Mouse (Mus musculus) kidney, adult 2 months (tissue): ENCODE results near the gene Ffar2. TPM values are rescaled to one million over a fixed set of nuclear protein-coding genes. Genes with fewer than 3 reads are reported as not detected.

Experiments used
- DNase-seq: peaks from one replicate; pipeline ENCODE4 v3.0.0; 2021
- H3K27ac ChIP-seq: fragments of 200-500 bp; 2 replicates; pipeline ENCODE4 v1.5.1; 2012; ENCODE audit warnings: low read depth, low read length, control low read depth, inconsistent platforms; ENCODE audit not compliant: insufficient read depth
- H3K27me3 ChIP-seq: fragments of 200-500 bp; replicated peaks from 2 replicates; pipeline ENCODE4 v1.6.1; 2012; ENCODE audit warnings: mild to moderate bottlenecking, moderate library complexity, low read length, inconsistent platforms; ENCODE audit not compliant: control insufficient read depth, insufficient read depth
- H3K36me3 ChIP-seq: fragments of 200-500 bp; 2 replicates; pipeline ENCODE4 v1.6.1; 2012; ENCODE audit warnings: mild to moderate bottlenecking, moderate library complexity, low read length, inconsistent platforms; ENCODE audit not compliant: control insufficient read depth, insufficient read depth
- H3K4me1 ChIP-seq: fragments of 200-500 bp; 2 replicates; pipeline ENCODE4 v1.6.1; 2011; ENCODE audit warnings: low read length; ENCODE audit not compliant: control insufficient read depth, insufficient read depth
- H3K4me3 ChIP-seq: fragments of 200-500 bp; 2 replicates; pipeline ENCODE4 v1.5.1; 2011; ENCODE audit warnings: mild to moderate bottlenecking, low read depth, low read length, control low read depth; ENCODE audit not compliant: insufficient read depth
- CTCF ChIP-seq: fragments of 200-500 bp; conservative IDR thresholded peaks from 2 replicates; pipeline ENCODE4 v1.5.1; 2011; ENCODE audit warnings: low read depth, mild to moderate bottlenecking, control low read depth, low read length, moderate library complexity, mixed read lengths; ENCODE audit not compliant: insufficient read depth, insufficient read length
- POLR2A ChIP-seq: fragments of 200-500 bp; IDR thresholded peaks from one replicate; pipeline ENCODE4 v1.6.1; 2011; ENCODE audit warnings: low read depth, low read length, control low read depth
- WGBS: fragments of 180-500 bp; shearing (Covaris S2); methylation state at CpG from one replicate; pipeline ENCODE4 v1.1.7; 2018; 5-methylcytosine and 5-hydroxymethylcytosine counted together
- polyA plus RNA-seq: library from polyadenylated mRNA; depleted of rRNA; stranded (reverse); fragments of >200 nt; gene quantifications from 2 replicates; pipeline ENCODE4 v1.2.3, GENCODE M21; 2012

Ffar2 gene
- polyA plus RNA-seq, 1 experiment: 1.2 TPM

- TF ChIP-seq POLR2A: no peak
- no peak for TF ChIP-seq CTCF
- Histone ChIP-seq H3K4me3 (no peak within 1 kb of the TSS), H3K36me3 (no peaks in the 10 kb centered on the region), H3K27me3 (no peaks in the 10 kb centered on the region), H3K27ac (no peak within 1 kb of the TSS), H3K4me1 (no peaks in the 10 kb centered on the region)
- DNase-seq: no peak
- WGBS: 47% methylated on average over 15 of the region's 15 CpGs
These were observed 36.1 kb downstream of the Ffar2 start, which contains the start of gene Krtdap for GRCm38 (mm10) chr7:30787377-30788022. Krtdap (plus strand) TSS chr7:30787896.

- Histone ChIP-seq H3K27ac (no peak overlapping the region), H3K27me3 (no peaks in the 10 kb centered on the region), H3K4me3 (no peak overlapping the region), H3K4me1 (no peaks in the 10 kb centered on the region), H3K36me3 (no peaks in the 10 kb centered on the region)
- no peak for DNase-seq
- TF ChIP-seq CTCF: no peak
- TF ChIP-seq POLR2A: no peak
- whole genome bisulfite sequencing: 62% methylated on average over 13 of the region's 13 CpGs
These were observed 37.6 kb downstream of the Ffar2 start for GRCm38 (mm10) chr7:30785721-30786546.

- 73% methylated on average over 1 of the region's 1 CpGs for WGBS
- H3K4me1 ChIP-seq: no peaks in the 10 kb centered on the region
- H3K27me3 ChIP-seq: no peaks in the 10 kb centered on the region
- TF ChIP-seq POLR2A (no peak), CTCF (no peak)
- no peak for DNase-seq
- H3K27ac ChIP-seq: no peak overlapping the region
- H3K36me3 ChIP-seq: no peaks in the 10 kb centered on the region
- no peak overlapping the region for H3K4me3 ChIP-seq
These were observed 38.4 kb downstream of the Ffar2 start for GRCm38 (mm10) chr7:30785154-30785553.

GRCm38 (mm10) chr7:30782658-30783057 lies 40.9 kb downstream of the Ffar2 start:
- DNase-seq: no peak

GRCm38 (mm10) chr7:30781792-30782191 lies 41.8 kb downstream of the Ffar2 start:
- peak; percentile 13 for DNase-seq
- no peaks in the 10 kb centered on the region for H3K27me3 ChIP-seq
- H3K4me3 ChIP-seq: no peak overlapping the region
- no peak overlapping the region for H3K27ac ChIP-seq
- no peak for TF ChIP-seq POLR2A
- TF ChIP-seq CTCF: peak; percentile 67
- 64% methylated on average over 4 of the region's 4 CpGs for WGBS
- H3K36me3 ChIP-seq: no peaks in the 10 kb centered on the region
- no peaks in the 10 kb centered on the region for H3K4me1 ChIP-seq

More at GRCm38 (mm10) chr7:30782658-30783057, 40.9 kb downstream of the Ffar2 start:
- H3K27me3 ChIP-seq: no peaks in the 10 kb centered on the region
- WGBS: 78% methylated on average over 3 of the region's 3 CpGs
- H3K27ac ChIP-seq: no peak overlapping the region
- no peak overlapping the region for H3K4me3 ChIP-seq
- no peak for TF ChIP-seq POLR2A
- no peak for TF ChIP-seq CTCF
- no peaks in the 10 kb centered on the region for H3K36me3 ChIP-seq
- H3K4me1 ChIP-seq: no peaks in the 10 kb centered on the region

GRCm38 (mm10) chr7:30777911-30778310 lies 45.7 kb downstream of the Ffar2 start:
- DNase-seq: no peak
- Histone ChIP-seq H3K4me1 (no peaks in the 10 kb centered on the region), H3K27ac (no peak overlapping the region), H3K4me3 (no peak overlapping the region), H3K36me3 (no peaks in the 10 kb centered on the region), H3K27me3 (no peaks in the 10 kb centered on the region)
- TF ChIP-seq POLR2A: no peak
- no peak for TF ChIP-seq CTCF
- WGBS: 77% methylated on average over 1 of the region's 1 CpGs

- WGBS: 73% methylated on average over 7 of the region's 7 CpGs
- Histone ChIP-seq H3K4me1 (no peaks in the 10 kb centered on the region), H3K4me3 (no peak overlapping the region), H3K36me3 (no peaks in the 10 kb centered on the region), H3K27me3 (no peaks in the 10 kb centered on the region), H3K27ac (no peak overlapping the region)
- no peak for TF ChIP-seq POLR2A
- no peak for DNase-seq
These were observed 46.4 kb downstream of the Ffar2 start for GRCm38 (mm10) chr7:30777081-30777579.
